Mouse (Mus musculus) cerebellum, adult 18-20 months (tissue): ENCODE measurements around the gene Kcnip1.

ENCODE experiments used
- DNase-seq, 2 experiments: peaks; one replicate each; pipeline ENCODE4 v3.0.0; 2021

Kcnip1 gene

GRCm38 (mm10) chr11:33824739-33825138 is 168.2 kb downstream of the Kcnip1 start:
- no peak for DNase-seq

DNA sequence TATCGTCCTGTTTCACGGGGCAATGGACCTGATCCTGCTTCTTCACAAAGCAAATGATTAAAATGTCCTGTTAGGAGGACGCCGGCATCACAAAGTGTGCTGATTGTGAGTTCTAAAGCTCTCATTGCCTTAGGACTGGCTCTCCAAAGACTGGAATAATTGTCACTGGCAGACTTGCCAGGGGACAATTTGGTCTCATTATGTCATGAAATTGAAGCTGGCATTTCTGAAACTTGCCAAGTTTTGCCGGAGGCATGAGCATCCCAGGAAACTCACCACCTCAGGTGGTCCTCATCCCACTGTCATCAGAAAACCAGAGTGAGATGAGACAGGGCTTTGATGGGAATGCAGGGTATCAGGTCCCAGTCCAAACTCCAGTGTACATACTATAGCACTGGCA is 171.6 kb downstream of the Kcnip1 start:
- peak in 1 of 2 experiments; percentile 49 for DNase-seq

DNA sequence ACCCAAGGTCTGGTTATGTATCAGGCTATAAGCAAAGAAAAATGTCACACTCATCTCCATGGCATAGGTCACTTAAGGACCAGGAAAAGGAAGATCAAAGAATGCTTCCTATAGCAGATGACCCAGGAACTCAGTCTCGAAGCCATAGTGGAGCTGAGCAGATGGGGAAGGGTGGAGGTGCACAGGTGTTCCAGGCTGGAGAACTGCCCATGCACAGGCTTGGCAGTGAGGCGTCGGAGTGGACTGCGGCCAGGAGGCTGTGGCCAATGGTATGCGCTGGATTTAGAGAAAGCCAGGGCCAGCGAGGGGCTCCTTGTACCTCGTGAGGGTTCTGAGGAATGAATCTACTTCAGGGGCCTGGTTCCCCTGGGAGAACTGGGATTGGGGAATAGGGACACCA is 172.1 kb downstream of the Kcnip1 start:
- DNase-seq, result peak; percentile 85 to 90

DNA sequence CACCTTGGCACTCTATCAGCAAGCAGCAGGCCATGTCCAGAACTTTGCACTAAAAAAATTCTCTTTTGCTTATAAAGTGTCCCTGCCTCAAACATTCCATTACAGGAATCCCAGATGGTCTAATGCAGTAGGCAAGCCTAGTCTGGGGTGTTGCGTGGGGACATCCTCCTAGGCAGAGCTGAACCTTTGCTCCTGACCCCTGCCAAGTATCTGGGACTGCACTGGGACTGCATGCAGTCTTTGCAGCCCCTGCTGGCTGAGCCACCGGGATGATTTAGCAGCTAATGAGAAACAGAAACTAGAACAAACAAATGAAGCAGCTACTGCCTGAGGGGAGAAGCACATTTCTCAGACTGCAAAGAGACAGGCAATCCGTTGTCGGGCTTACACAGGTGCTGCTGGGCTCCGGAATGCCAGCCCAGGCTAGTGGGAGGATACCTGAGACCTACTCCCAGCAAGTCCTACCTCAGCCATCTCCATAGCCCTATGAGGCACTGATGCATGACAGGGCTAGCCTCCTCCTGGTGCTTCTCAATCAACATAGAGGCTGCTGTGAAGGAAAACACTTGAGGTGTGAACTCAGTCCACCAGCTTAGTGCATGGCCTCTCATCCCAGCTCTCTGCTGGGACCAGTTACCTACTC is 174.0 kb downstream of the Kcnip1 start:
- DNase-seq, result no peak

DNA sequence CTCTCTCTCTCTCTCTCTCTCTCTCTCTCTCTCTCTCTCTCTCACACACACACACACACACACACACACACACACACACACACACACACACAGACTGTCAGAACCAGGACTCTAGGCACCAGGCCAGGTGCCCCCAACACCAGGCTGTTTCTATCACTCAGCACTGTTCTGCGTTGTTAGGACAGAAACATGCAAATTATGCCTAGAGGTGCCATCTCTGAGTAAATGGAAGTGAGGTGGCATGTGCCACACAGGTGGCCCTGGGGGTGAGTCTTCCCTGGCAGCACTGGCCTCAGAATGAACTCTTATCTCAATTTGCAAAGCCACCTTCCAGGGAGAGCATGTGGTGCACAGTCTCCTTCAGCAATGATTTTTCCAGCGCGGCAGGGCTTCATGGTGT is 176.9 kb downstream of the Kcnip1 start:
- no peak for DNase-seq

- DNase-seq, result no peak
Measured at GRCm38 (mm10) chr11:33810105-33810504, 182.8 kb downstream of the Kcnip1 start.

- no peak for DNase-seq
Measured at GRCm38 (mm10) chr11:33803093-33803492, 189.9 kb downstream of the Kcnip1 start.

DNA sequence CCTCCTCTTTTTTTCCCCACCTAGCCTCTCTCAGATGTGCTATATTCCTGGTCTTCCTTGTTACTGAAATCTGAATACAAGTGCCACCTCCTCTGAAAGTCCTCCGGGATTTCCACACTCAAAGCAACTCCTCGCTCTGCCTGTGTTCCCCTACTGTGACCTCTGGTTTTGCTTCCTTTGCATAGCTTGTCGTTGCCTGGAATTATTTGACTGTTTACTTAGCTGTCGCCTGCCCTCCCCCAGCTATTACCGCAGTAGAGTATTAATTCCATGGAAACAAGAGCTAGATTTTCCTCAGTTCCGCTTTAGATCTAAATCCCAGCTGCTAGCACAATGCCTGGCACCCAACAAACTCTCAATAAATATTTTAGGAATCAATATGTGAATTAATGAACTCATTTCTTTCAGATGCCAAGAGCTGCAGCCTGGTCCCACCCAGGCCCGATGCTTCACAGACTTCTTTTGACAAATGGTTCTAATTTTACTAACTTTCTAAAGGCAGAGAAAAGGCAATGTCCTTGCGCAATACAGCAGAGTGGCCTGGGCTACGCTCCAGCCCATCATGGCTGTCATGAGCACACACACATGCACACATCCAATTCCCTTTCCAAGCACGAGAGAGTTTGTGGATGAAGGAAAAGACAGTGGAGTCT is 192.4 kb downstream of the Kcnip1 start:
- no peak for DNase-seq

GRCm38 (mm10) chr11:33799933-33800332 is 193.0 kb downstream of the Kcnip1 start:
- DNase-seq, result no peak

GRCm38 (mm10) chr11:33798094-33798648 is 194.8 kb downstream of the Kcnip1 start:
- DNase-seq, result no peak

DNA sequence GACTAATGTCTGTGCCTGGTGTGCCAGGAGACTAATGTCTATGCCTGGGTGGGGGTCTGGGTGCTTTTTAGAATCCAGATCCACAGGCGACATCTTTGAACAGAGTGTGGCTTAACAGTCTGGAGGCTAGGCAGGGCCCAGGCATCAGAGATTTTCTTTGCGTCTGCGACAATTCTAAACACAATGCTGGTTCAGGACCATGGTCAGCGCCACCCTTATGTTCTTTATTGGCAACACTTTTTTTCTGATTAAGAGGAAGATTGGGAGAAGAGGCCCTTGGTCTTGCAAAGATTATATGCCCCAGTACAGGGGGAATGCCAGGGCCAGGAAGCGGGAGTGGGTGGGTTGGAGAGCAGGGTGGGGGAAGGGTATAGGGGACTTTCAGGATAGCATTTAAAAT is 205.6 kb downstream of the Kcnip1 start:
- no peak for DNase-seq

- no peak for DNase-seq
Measured at GRCm38 (mm10) chr11:33786572-33786971, 206.4 kb downstream of the Kcnip1 start.

DNA sequence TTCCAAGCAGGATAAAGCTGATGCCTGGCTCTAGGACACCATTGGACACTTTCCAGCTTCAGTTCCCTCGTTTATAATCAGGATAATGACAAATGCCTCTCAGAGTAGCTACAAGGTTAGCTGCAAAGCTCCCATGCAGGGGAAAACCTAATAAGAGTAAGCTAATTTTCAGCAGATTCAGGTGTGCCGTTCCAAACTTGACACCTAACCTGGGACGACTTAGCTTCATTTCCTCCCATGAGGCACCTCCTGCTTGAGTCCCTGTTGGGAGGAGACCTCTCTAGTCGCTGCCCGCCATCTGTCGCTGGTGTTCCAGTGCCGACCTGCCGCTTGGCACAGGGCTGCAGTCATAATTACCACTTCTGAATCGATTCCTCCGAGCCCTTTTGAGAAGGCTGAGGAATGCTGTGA is 211.4 kb downstream of the Kcnip1 start:
- peak; percentile 73 to 81 for DNase-seq

GRCm38 (mm10) chr11:33780263-33780662 is 212.7 kb downstream of the Kcnip1 start:
- no peak for DNase-seq

- peak; percentile 30 to 31 for DNase-seq
Measured at GRCm38 (mm10) chr11:33772615-33773141, 220.3 kb downstream of the Kcnip1 start.

DNA sequence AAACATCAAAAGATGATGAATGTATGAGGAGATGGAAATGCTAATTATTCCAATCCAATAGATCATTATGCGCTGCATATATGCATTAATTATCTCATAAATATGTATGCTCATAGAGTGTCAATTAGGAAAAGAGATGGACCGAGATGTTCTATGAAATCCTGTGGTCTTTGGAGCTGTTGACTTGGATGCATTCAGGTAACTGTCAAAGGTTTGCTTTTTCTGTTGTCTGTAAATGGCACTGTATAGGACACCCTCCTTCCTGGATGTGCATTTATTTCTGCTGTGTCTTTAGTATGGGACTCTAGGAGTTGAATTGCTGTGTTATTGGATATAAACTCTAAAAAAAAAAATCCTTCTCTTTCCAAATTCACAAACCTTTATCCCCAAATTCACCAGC is 220.9 kb downstream of the Kcnip1 start:
- DNase-seq, result no peak

DNA sequence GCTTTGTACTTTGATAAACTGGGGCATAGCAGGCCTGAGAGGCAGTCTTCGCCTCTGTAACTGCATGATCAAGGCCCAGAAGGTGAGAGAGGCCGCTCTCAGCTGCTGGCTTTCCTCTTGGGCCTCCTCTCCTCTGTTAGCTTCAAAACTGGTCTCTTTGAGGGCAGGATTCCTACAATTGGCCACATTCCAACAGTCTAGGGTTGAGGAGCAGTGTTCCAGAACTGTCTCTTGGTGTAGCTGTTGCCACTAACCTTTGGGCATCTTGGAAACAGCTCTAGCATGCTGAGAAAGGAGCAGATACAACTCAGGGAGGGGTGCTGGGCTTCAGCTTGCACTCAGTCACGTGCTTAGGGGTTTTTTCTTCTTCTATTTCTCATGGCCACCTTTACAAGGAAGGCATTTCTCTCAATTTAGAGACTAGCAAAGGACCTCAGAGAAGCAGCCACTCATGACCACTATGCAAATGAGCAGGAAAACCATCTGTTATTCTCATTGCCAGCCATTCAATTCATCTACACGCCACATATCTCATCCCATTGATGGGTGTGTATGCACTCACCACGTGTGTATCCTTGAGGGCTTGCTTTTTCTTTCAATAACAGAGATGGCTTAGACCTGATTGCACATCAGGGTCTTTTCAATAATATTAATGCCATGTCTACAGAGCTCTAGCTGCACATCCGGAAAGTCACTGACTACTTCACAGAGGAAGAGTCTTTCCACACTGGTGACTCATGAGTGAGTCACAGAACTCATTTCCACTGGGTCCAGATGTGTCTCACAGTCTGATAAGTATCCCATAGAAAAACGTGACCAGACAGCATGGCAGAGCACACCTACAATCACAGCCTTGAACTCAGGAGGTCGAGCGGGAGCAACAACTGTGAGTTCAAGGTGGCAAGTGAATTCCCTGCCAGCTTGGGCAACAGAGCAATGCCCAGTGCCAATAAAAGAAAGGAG is 225.7 kb downstream of the Kcnip1 start:
- no peak for DNase-seq

DNA sequence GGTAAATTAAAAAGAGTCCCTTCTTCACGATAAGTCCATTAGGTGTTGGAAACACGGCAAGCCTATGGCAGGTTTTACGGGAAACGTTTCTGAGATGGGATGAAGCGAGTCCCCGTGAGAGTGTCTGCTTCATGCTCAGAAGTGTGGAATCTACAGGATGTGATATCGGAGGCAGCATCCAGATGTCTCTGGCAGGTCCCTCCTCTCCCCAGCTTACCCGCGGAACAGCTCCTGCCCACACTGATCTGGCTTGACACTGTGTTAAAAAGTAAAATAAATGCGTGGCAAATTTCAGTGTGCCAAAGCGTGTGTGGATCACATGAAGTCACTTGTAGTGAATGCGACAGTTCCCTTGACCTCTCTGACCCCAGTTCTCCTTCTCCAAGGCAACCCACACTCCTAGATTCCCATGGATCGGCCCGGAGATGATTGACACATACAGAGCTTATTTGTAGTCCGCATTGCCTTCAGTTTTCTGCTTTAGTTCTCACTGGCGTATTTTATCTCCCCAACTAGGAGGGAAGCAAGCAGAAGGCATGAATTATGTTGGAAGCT is 231.7 kb downstream of the Kcnip1 start:
- DNase-seq, result no peak

DNA sequence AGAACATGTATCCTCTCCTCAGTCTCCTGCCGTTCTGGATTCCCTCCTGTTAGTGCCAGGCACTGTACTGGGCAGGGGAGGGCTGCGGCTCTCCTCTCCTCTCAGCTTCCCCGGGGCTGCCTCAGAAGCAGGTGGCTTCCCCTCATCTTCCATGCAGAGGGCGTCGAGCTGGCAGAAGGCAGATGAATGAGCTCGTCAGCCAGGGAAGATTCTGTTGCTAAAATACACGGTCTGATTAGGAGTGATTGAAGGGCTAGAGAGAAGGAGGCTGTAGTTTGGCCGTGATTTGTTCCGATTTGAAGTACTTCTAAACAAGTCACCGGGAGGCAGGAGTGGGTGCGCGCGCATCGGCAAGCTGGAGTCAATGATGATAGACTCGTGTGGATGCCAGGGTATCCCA is 236.3 kb downstream of the Kcnip1 start:
- DNase-seq, result no peak

- no peak for DNase-seq
Measured at GRCm38 (mm10) chr11:33752431-33752873, 240.5 kb downstream of the Kcnip1 start.

- peak in 1 of 2 experiments; percentile 41 for DNase-seq
Measured at GRCm38 (mm10) chr11:33751503-33751902, 241.4 kb downstream of the Kcnip1 start.

DNA sequence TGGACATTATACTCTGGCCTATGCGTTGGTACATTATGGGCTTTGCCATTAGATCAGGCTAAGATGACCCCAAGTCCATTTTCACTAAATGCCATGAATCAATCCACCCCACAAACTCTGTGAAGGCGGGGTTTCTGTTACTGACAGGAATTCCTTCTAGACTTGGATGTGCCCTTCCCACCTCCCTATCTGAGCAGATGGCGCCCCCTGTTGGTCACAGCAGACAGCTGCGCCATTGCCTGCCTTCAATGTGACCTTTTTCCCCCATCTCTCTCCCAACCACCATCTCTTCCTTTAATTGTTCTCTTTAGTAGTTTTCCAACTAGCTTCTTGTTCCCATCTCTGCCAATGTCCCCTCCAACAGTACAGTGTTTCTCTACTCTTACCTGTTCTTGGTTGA is 243.0 kb downstream of the Kcnip1 start:
- no peak for DNase-seq

GRCm38 (mm10) chr11:33749408-33749807 is 243.5 kb downstream of the Kcnip1 start:
- DNase-seq, result no peak
